Comparison of ENCODE assay signal across 12 mouse cellular contexts in genomic region chr13:72352641-72353181, GRCm38 (mm10).
A peak's percentile ranks its signal among the peaks of the same experiment; 100 is the strongest.
DNase-seq lines count a peak whose midpoint lies in the region; ATAC-seq lines count a peak whose summit lies in the region.
"Had no signal": no experiment of that assay in that cellular context is flagged by ENCODE, and none has a peak within 500 bp of the region (broad histone marks: within the 10 kb centered on the region; RNA-seq: fewer than 3 reads in every experiment).

No protein-coding gene starts in this region.

- DNase-seq in right cerebral cortex, postnatal 4 days, result peak; percentile 14
- DNase-seq in right cerebral cortex, postnatal 25 days, result no peak
- DNase-seq in hindbrain, embryonic 11.5 days (ENCODE audit: low spot score), result peak; percentile 46
- DNase-seq in heart, postnatal 10 days, result no peak
- DNase-seq in spleen, postnatal 36 days (ENCODE audit: low spot score in 2 of 2), result no peak
- no peak for DNase-seq in layer of hippocampus, postnatal 25 days (ENCODE audit: extremely low spot score in 1 of 2, low spot score in 1 of 2)
- DNase-seq: cerebellum, postnatal 14 days had no signal

- 0 out of 2 replicates have a peak overlapping the region, but pooled peaks have one; percentile 8 for H3K4me2 ChIP-seq in hindbrain, embryonic 11.5 days (replicated peaks; ENCODE audit: low read depth, low read length)
- peak overlapping the region; percentile 21; the same call in 1 of the 2 replicates for H3K4me2 ChIP-seq in lung, embryonic 15.5 days
- peak overlapping the region; percentile 17; the same call in 1 of the 2 replicates for H3K4me2 ChIP-seq in neural tube, embryonic 15.5 days

- H3K4me1 ChIP-seq in hindbrain, embryonic 11.5 days (replicated peaks; ENCODE audit: control insufficient read depth, insufficient read depth, low read length), result no peaks in the 10 kb centered on the region
- H3K4me1 ChIP-seq in lung, embryonic 15.5 days, result 0 out of 2 replicates have a peak, but pooled peaks cover 11% of the 10 kb centered on the region
- peaks cover 5% of the 10 kb centered on the region for H3K4me1 ChIP-seq in neural tube, embryonic 15.5 days

- H3K36me3 ChIP-seq in hindbrain, embryonic 11.5 days (ENCODE audit: control insufficient read depth, insufficient read depth, low read length), result no peaks in the 10 kb centered on the region
- no peaks in the 10 kb centered on the region for H3K36me3 ChIP-seq in lung, embryonic 15.5 days
- no peaks in the 10 kb centered on the region for H3K36me3 ChIP-seq in neural tube, embryonic 15.5 days

- H3K9ac ChIP-seq in hindbrain, embryonic 11.5 days (ENCODE audit: low read depth, low read length), result no peak overlapping the region
- no peak overlapping the region for H3K9ac ChIP-seq in lung, embryonic 15.5 days
- no peak overlapping the region for H3K9ac ChIP-seq in neural tube, embryonic 15.5 days (replicated peaks)

- no peaks in the 10 kb centered on the region for H3K27me3 ChIP-seq in hindbrain, embryonic 11.5 days (ENCODE audit: control insufficient read depth, insufficient read depth, low read length)
- H3K27me3 ChIP-seq in lung, embryonic 15.5 days, result no peaks in the 10 kb centered on the region
- H3K27me3 ChIP-seq in neural tube, embryonic 15.5 days (replicated peaks), result peaks cover 23% of the 10 kb centered on the region
- H3K27me3 ChIP-seq: CH12.LX had no signal

- no peak overlapping the region for H3K27ac ChIP-seq in hindbrain, embryonic 11.5 days (ENCODE audit: low read depth, low read length)
- no peak overlapping the region for H3K27ac ChIP-seq in lung, embryonic 15.5 days
- H3K27ac ChIP-seq in neural tube, embryonic 15.5 days (replicated peaks), result no peak overlapping the region
- H3K27ac ChIP-seq: layer of hippocampus, adult 2 months; macrophage had no signal

- 41% methylated on average over 18 of the region's 18 CpGs for WGBS in hindbrain, embryonic 11.5 days
- 36% methylated on average over 18 of the region's 18 CpGs for WGBS in lung, embryonic 15.5 days
- 16% methylated on average over 18 of the region's 18 CpGs for WGBS in neural tube, embryonic 15.5 days

- no peak overlapping the region for H3K4me3 ChIP-seq in hindbrain, embryonic 11.5 days (ENCODE audit: low read depth, low read length)
- H3K4me3 ChIP-seq in lung, embryonic 15.5 days, result no peak overlapping the region
- no peak overlapping the region for H3K4me3 ChIP-seq in neural tube, embryonic 15.5 days (replicated peaks)
- H3K4me3 ChIP-seq: layer of hippocampus, adult 2 months had no signal

- intact Hi-C loops in heart, postnatal 10 days (cut with DNase I), result no loop called here

- ATAC-seq in hindbrain, embryonic 11.5 days (ENCODE audit: low FRiP score), result peak; percentile 71
- ATAC-seq in lung, embryonic 15.5 days (ENCODE audit: borderline replicate concordance, extremely low read depth, low FRiP score, low TSS enrichment), result no peak
- ATAC-seq in neural tube, embryonic 15.5 days (ENCODE audit: low FRiP score), result no peak

- no peaks in the 10 kb centered on the region for H3K9me3 ChIP-seq in hindbrain, embryonic 11.5 days (ENCODE audit: control insufficient read depth, low read length)
- no peaks in the 10 kb centered on the region for H3K9me3 ChIP-seq in lung, embryonic 15.5 days
- H3K9me3 ChIP-seq in neural tube, embryonic 15.5 days (replicated peaks), result no peaks in the 10 kb centered on the region

Comparison
In these comparisons a context has a peak if more than half of its experiments do, and no peak if none do; other contexts are left out.
1. DNase-seq: peak in right cerebral cortex, postnatal 4 days (single experiment) and hindbrain, embryonic 11.5 days (single experiment); none in right cerebral cortex, postnatal 25 days (single experiment), heart, postnatal 10 days (0 of 2), spleen, postnatal 36 days (0 of 2) and layer of hippocampus, postnatal 25 days (0 of 2).
2. Peak in every context shown above with its lines, with median percentiles within 50 percentile points of each other: H3K4me2 ChIP-seq.